Comparison of ENCODE assay signal across 24 mouse cellular contexts in genomic region chr15:3281737-3282136, GRCm38 (mm10). TPM values are rescaled to one million over a fixed set of nuclear protein-coding genes. Genes with fewer than 3 reads are reported as not detected.
"Had no signal": no experiment of that assay in that cellular context is flagged by ENCODE, and none has a peak within 500 bp of the region (broad histone marks: within the 10 kb centered on the region; RNA-seq: fewer than 3 reads in every experiment).

No protein-coding gene starts in this region.

- H3K4me2 ChIP-seq: limb, embryonic 12.5 days; limb, embryonic 15.5 days; lung, embryonic 14.5 days; neural tube, embryonic 12.5 days; stomach, embryonic 15.5 days had no signal

- H3K27me3 ChIP-seq: limb, embryonic 12.5 days; limb, embryonic 15.5 days; megakaryocyte, embryonic 14.5 days; neural tube, embryonic 12.5 days; stomach, embryonic 15.5 days had no signal

- H3K9ac ChIP-seq: limb, embryonic 12.5 days; limb, embryonic 15.5 days; lung, embryonic 14.5 days; neural tube, embryonic 12.5 days; stomach, embryonic 15.5 days had no signal

- H3K27ac ChIP-seq: limb, embryonic 12.5 days; limb, embryonic 15.5 days; macrophage; midbrain, embryonic 10.5 days; neural tube, embryonic 12.5 days; stomach, embryonic 15.5 days had no signal

- ATAC-seq: lung, postnatal 0 days had no signal

- H3K36me3 ChIP-seq: neural tube, embryonic 12.5 days had no signal

- H3K4me1 ChIP-seq: limb, embryonic 12.5 days; limb, embryonic 15.5 days; megakaryocyte, embryonic 14.5 days; midbrain, embryonic 10.5 days; neural tube, embryonic 12.5 days; stomach, embryonic 15.5 days had no signal

- H3K9me3 ChIP-seq: limb, embryonic 12.5 days; limb, embryonic 15.5 days; megakaryocyte, embryonic 14.5 days; midbrain, embryonic 10.5 days; neural tube, embryonic 12.5 days; stomach, embryonic 15.5 days had no signal

- DNase-seq: kidney, adult 18-20 months; kidney, adult 9 months; kidney, postnatal 14 days; kidney, postnatal 4 days; left cerebral cortex, postnatal 4 days; lung, embryonic 14.5 days; midbrain, embryonic 14.5 days; retina, postnatal 1 day; right cerebral cortex, postnatal 25 days; spleen, adult 18-20 months; thymus, adult 18-20 months; thymus, postnatal 36 days had no signal

- H3K4me3 ChIP-seq: limb, embryonic 12.5 days; limb, embryonic 15.5 days; megakaryocyte, embryonic 14.5 days; midbrain, embryonic 10.5 days; neural tube, embryonic 12.5 days; stomach, embryonic 15.5 days had no signal

RNA-seq across cellular contexts. Expression of gene Ccdc152, which starts 21.6 kb away (rescaled TPM):
- total RNA-seq: layer of hippocampus, adult 18-20 months; layer of hippocampus, postnatal 14 days; left cerebral cortex, adult 8-10 months; left cerebral cortex, postnatal 14 days; left cerebral cortex, postnatal 4 days had no signal
- polyA plus RNA-seq: midbrain, embryonic 10.5 days had no signal
